In genomic region chr2:65423501-65423900, GRCm38 (mm10) we compare ENCODE assay signal across 18 mouse cellular contexts. TPM values are rescaled to one million over a fixed set of nuclear protein-coding genes. Genes with fewer than 3 reads are reported as not detected.
DNase-seq lines count a peak whose midpoint lies in the region; ATAC-seq and TF ChIP-seq lines count a peak whose summit lies in the region.
"Had no signal": no experiment of that assay in that cellular context is flagged by ENCODE, and none has a peak within 500 bp of the region (broad histone marks: within the 10 kb centered on the region; RNA-seq: fewer than 3 reads in every experiment).

No protein-coding gene starts in this region.

- ATAC-seq in liver, embryonic 11.5 days (replicated peaks; ENCODE audit: low FRiP score): no peak
- peak; percentile 34 for ATAC-seq in limb, embryonic 14.5 days (ENCODE audit: low FRiP score, low read depth)
- ATAC-seq: forebrain, embryonic 13.5 days had no signal

- 77% methylated on average over 5 of the region's 5 CpGs for WGBS in liver, adult 2 months
- WGBS in liver, embryonic 11.5 days: 73% methylated on average over 5 of the region's 5 CpGs
- 37% methylated on average over 5 of the region's 5 CpGs for WGBS in limb, embryonic 14.5 days

- no peak for TF ChIP-seq POLR2A in liver, adult 2 months (IDR thresholded peaks at IDR 0.05; ENCODE audit: extremely low read depth, insufficient read depth, low read length)
- no peak for TF ChIP-seq POLR2A in limb, embryonic 14.5 days (IDR thresholded peaks at IDR 0.05; ENCODE audit: borderline replicate concordance, extremely low read depth, insufficient read depth, insufficient read length)

- H3K27me3 ChIP-seq in liver, adult 2 months (ENCODE audit: control insufficient read depth, insufficient read depth, low read length): no peaks in the 10 kb centered on the region
- no peaks in the 10 kb centered on the region for H3K27me3 ChIP-seq in liver, embryonic 11.5 days (replicated peaks; ENCODE audit: control insufficient read depth, insufficient read depth, low read length)
- H3K27me3 ChIP-seq in limb, embryonic 14.5 days (ENCODE audit: control insufficient read depth, insufficient read depth, low read length): no peaks in the 10 kb centered on the region
- H3K27me3 ChIP-seq: forebrain, embryonic 13.5 days; hindbrain, embryonic 13.5 days; limb, embryonic 15.5 days; neural tube, embryonic 13.5 days had no signal

- H3K36me3 ChIP-seq in liver, adult 2 months (ENCODE audit: control insufficient read depth, insufficient read depth, low read length): no peaks in the 10 kb centered on the region
- no peaks in the 10 kb centered on the region for H3K36me3 ChIP-seq in liver, embryonic 11.5 days (ENCODE audit: control insufficient read depth, insufficient read depth, low read length)
- no peaks in the 10 kb centered on the region for H3K36me3 ChIP-seq in limb, embryonic 14.5 days (ENCODE audit: control insufficient read depth, insufficient read depth, low read length)
- H3K36me3 ChIP-seq: hindbrain, embryonic 13.5 days; limb, embryonic 15.5 days; neural tube, embryonic 13.5 days had no signal

- no peaks in the 10 kb centered on the region for H3K79me2 ChIP-seq in liver, adult 2 months (ENCODE audit: control insufficient read depth, insufficient read depth, low read length)

- TF ChIP-seq CTCF in liver, adult 2 months (IDR thresholded peaks at IDR 0.05; ENCODE audit: low read depth, low read length): no peak

- H3K27ac ChIP-seq in liver, adult 2 months (replicated peaks; ENCODE audit: insufficient read depth, low read depth, low read length): no peak overlapping the region
- no peak overlapping the region for H3K27ac ChIP-seq in liver, embryonic 11.5 days (ENCODE audit: low read depth, low read length)
- H3K27ac ChIP-seq in limb, embryonic 14.5 days (replicated peaks; ENCODE audit: low read depth, low read length): no peak overlapping the region
- H3K27ac ChIP-seq: forebrain, embryonic 13.5 days; hindbrain, embryonic 13.5 days; limb, embryonic 15.5 days; neural tube, embryonic 13.5 days had no signal

- H3K9me3 ChIP-seq in liver, embryonic 11.5 days (ENCODE audit: control insufficient read depth, low read length): no peaks in the 10 kb centered on the region
- H3K9me3 ChIP-seq in limb, embryonic 14.5 days (ENCODE audit: control insufficient read depth, low read length): no peaks in the 10 kb centered on the region
- H3K9me3 ChIP-seq: forebrain, embryonic 13.5 days; hindbrain, embryonic 13.5 days; limb, embryonic 15.5 days; neural tube, embryonic 13.5 days had no signal

- H3K4me3 ChIP-seq in liver, adult 2 months (ENCODE audit: insufficient read depth, low read depth, low read length): no peak overlapping the region
- H3K4me3 ChIP-seq in liver, embryonic 11.5 days (ENCODE audit: low read depth, low read length): no peak overlapping the region
- H3K4me3 ChIP-seq in limb, embryonic 14.5 days (replicated peaks; ENCODE audit: low read length): no peak overlapping the region
- H3K4me3 ChIP-seq: forebrain, embryonic 13.5 days; hindbrain, embryonic 13.5 days; limb, embryonic 15.5 days; neural tube, embryonic 13.5 days had no signal

- H3K4me2 ChIP-seq in liver, embryonic 11.5 days: no peak overlapping the region
- no peak overlapping the region for H3K4me2 ChIP-seq in limb, embryonic 14.5 days (replicated peaks; ENCODE audit: low read depth, low read length, severe bottlenecking)
- H3K4me2 ChIP-seq: forebrain, embryonic 13.5 days; hindbrain, embryonic 13.5 days; limb, embryonic 15.5 days; neural tube, embryonic 13.5 days had no signal

- no peak overlapping the region for H3K9ac ChIP-seq in liver, adult 2 months (ENCODE audit: low read depth, low read length)
- no peak overlapping the region for H3K9ac ChIP-seq in liver, embryonic 11.5 days (ENCODE audit: low read depth, low read length)
- H3K9ac ChIP-seq in limb, embryonic 14.5 days (ENCODE audit: low read depth, low read length, severe bottlenecking): no peak overlapping the region
- H3K9ac ChIP-seq: forebrain, embryonic 13.5 days; hindbrain, embryonic 13.5 days; limb, embryonic 15.5 days; neural tube, embryonic 13.5 days had no signal

- no peaks in the 10 kb centered on the region for H3K4me1 ChIP-seq in liver, adult 2 months (ENCODE audit: control insufficient read depth, insufficient read depth, low read length)
- no peaks in the 10 kb centered on the region for H3K4me1 ChIP-seq in liver, embryonic 11.5 days (replicated peaks; ENCODE audit: control insufficient read depth, insufficient read depth, low read length)
- H3K4me1 ChIP-seq in limb, embryonic 14.5 days (ENCODE audit: control insufficient read depth, insufficient read depth, low read length): 0 out of 2 replicates have a peak, but pooled peaks cover 7% of the 10 kb centered on the region
- H3K4me1 ChIP-seq: forebrain, embryonic 13.5 days; limb, embryonic 15.5 days had no signal

- peak; percentile 19 for DNase-seq in embryo, embryonic 11 days
- no peak for DNase-seq in embryo, embryonic 10 days (ENCODE audit: low spot score)
- peak; percentile 5 for DNase-seq in liver, adult 2 months (ENCODE audit: extremely low read depth, low read depth, low spot score)
- DNase-seq in liver, embryonic 11.5 days (ENCODE audit: low spot score): no peak
- DNase-seq in 3T3-L1 (ENCODE audit: low read depth, low spot score): peak; percentile 9
- DNase-seq in limb, embryonic 14.5 days (ENCODE audit: low spot score): peak; percentile 4
- DNase-seq in thymus, adult 18-20 months: no peak
- no peak for DNase-seq in layer of hippocampus, adult 11-12 months (ENCODE audit: low spot score)
- DNase-seq: cerebellum, adult 9-10 months; gastrocnemius, postnatal 14 days; kidney, adult 11 months; kidney, postnatal 14 days; lung, postnatal 14 days; thymus, postnatal 4 days had no signal

RNA-seq across cellular contexts. Expression of gene Slc38a11, which starts 59.7 kb away (rescaled TPM):
- total RNA-seq in liver, adult 2 months (2014; rRNA removed): 0.27 and 0.37 TPM in 2 replicates
- not detected in 2 replicates for polyA plus RNA-seq in liver, adult 2 months (2012; rRNA removed)
- 0.23 TPM in 1 of 2 replicates, not detected in the other for polyA plus RNA-seq in liver, embryonic 11.5 days (2014; fragmentation: Nextera tagmentation; extraction: Ambion mirVana)
- polyA plus RNA-seq in limb, embryonic 14.5 days (2012; rRNA removed): 0.11 and 0.18 TPM in 2 replicates
- polyA plus RNA-seq in limb, embryonic 14.5 days (2014; fragmentation: Nextera tagmentation; extraction: Ambion mirVana): 0.36 and 0.43 TPM in 2 replicates

Comparison
In these comparisons a context has a peak if more than half of its experiments do, and no peak if none do; other contexts are left out.
1. DNase-seq: peak in embryo, embryonic 11 days (single experiment), liver, adult 2 months (single experiment), 3T3-L1 (single experiment) and limb, embryonic 14.5 days (single experiment); none in embryo, embryonic 10 days (single experiment), liver, embryonic 11.5 days (single experiment), thymus, adult 18-20 months (0 of 2) and layer of hippocampus, adult 11-12 months (single experiment).